Mouse (Mus musculus) frontal cortex, adult (tissue): ENCODE data around the gene Krtap16-1.

Source experiments
- ATAC-seq: cut with Nextera tagmentation; 2 replicates; pipeline ENCODE4 v1.9.2; 2017; ENCODE audit warnings: mild to moderate bottlenecking, moderate library complexity, mixed read lengths; ENCODE audit not compliant: low TSS enrichment

Krtap16-1 gene

DNA sequence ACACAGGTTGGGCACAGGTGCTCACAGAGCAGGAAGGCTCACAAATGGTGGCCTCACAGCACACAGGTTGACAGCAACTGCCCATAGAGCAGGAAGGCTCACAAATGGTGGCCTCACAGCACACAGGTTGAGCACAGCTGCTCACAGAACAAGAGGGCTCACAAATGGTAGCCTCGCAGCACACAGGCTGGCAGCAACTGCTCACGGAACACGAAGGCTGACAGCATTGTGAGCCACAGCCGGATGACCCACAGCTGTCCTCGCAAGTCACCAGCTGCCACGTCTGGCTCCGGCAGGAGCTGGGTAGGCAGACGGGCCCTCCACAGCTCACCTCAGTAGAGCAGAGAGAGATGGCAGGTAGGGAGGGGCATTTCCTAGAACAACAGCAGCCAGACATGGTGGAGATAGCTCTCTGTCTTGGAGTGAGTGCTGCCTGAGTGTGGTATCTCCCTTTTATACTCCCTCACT is at the start of gene Krtap16-1:
Gene Krtap16-1, minus strand, starts transcription at position 418 of the 468 bp plus-strand sequence.
- ATAC-seq, result no peak

DNA sequence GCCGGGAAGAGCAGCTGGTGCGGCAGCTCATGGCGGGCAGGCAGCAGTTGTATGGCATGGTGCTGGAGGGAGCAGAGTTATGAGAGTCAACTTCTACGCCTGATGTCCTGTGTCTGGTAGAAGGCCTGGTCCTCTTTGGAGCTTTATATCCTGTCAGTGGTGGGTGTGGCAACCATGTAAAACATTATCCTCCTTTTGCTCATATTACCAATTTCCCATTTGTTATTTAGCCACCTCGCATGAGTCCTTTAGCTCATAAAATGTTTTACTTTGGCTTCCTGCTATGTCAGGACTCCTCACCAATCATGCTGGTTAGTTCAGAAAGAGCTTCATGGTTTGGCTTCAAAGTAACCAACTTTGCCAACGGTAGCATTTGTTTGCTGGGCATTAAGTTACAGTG is 43.4 kb upstream of the Krtap16-1 start, which contains the start of gene Krt33b:
Gene Krt33b, minus strand, starts transcription at position 101 of the 400 bp plus-strand sequence.
- ATAC-seq, result no peak

- ATAC-seq, result peak; percentile 67; the same call in 1 of the 2 replicates
These were observed 35.0 kb upstream of the Krtap16-1 start for GRCm38 (mm10) chr11:100021438-100021837.

DNA sequence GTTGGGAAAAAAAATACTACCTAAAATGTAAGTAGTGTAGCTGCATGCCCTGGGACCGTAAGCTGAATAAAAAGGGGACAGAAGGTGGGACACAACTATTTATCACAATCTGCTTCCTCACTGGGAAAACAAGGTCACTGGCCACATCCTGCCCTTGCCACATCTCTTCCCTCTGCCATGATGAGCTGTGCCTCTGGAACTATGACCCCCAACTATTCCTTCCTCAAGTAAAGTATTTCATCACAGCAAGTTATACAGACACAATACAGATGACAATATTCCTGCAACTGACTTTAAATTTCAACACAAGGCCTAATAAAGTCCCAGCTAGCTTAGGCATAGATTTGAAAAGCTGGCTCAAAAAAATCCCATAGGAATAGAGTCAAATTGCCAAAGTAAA is 33.1 kb upstream of the Krtap16-1 start:
- no peak for ATAC-seq

DNA sequence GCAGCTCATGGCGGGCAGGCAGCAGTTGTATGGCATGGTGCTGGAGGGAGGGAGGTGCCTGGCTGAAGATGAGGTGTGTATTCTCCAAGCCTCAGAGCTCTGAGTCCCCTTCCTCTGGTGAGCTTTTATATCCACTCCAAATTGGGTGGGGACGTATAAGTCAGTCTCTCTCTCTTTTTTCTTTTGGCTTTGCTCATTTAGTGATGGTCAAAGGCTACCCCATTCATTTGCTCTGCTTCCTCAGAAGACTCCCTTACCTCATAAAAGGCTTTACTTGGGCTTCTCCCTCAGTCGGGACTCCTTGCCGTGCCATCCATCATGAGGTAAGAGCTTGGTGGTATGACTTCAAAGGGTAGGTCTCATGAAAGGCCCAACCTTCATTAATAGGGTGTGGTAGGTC is 29.7 kb upstream of the Krtap16-1 start, which contains the start of gene Krt33a:
Gene Krt33a, minus strand, starts transcription at position 101 of the 400 bp plus-strand sequence.
- ATAC-seq, result no peak

GRCm38 (mm10) chr11:100013691-100014171 is 27.3 kb upstream of the Krtap16-1 start:
- ATAC-seq, result no peak

- ATAC-seq, result no peak
These were observed 24.3 kb upstream of the Krtap16-1 start for GRCm38 (mm10) chr11:100010682-100011081.

DNA sequence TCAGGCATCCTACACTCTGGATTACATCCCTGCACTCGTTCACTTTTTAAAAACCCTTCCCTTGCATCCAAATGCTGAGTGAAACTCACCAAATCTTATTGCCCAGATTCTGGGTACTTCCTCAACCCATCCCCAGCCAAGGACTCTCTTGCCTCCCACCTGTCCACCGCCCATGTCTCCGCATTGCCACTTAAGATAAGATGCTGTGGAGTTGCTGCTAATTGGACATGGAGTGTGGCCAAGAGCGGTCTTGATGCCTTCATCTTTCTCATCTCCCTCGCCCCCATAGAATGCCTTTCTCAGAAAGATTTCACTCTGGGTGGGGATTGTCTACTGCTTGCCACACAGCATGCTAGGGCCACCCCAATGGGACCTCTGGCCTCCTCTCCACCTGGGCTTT is 21.9 kb upstream of the Krtap16-1 start:
- peak; percentile 13; the same call in 1 of the 2 replicates for ATAC-seq

DNA sequence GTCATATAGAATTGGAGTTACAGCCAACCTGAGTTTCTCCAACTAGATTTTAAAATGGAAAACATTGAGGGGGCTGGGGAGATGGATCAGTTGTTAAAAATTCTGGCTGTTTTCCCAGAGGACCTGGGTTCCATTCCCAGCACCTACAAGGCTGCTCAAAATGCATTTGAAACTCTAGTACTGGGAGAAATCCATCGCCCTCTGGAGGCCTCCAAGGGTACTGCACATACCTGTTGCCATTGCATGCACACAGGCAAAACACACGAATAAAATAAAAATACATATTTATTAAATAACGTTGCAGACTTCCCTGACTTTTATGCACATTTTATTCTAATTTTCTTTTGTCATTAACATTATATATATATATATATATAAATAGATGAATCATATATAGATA is 20.2 kb upstream of the Krtap16-1 start:
- ATAC-seq, result no peak

GRCm38 (mm10) chr11:100005905-100006304 is 19.5 kb upstream of the Krtap16-1 start:
- ATAC-seq, result no peak

DNA sequence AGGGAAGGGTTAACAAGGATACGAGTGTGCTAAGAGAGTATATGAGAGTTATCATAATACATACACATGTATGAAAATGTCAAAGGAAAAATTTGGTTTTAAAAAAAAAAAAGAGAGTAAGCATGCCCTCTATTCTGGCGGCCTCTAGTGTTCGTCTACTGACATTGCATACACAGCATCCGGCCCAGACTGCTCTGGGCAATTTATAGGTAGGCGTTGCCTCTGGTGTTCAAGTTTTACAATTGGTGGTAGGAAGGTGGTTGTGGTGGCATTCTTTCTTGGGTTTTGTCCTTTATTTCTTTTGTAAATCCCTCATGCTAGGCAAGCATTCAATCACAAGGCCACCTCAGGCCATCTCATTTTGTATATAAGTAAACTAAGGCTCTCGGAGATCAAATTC is 18.4 kb upstream of the Krtap16-1 start:
- ATAC-seq, result peak; percentile 57; the same call in 1 of the 2 replicates

DNA sequence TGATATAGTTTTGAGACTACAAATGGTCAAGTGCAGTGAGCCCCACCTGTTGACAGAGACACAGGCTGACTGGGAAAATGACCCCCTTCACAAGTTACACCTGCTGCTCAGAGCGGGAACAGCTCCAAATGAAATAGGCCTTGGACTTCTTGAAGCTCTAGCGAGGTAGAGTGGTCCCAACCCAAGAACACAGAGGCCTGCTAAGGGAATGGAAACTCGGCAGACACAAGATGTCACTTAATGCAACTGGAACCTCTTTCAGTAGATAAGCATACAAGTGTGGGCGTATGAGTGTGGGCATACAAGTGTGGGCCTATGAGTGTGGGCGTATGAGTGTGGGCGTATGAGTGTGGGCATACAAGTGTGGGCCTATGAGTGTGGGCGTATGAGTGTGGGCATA is 12.7 kb upstream of the Krtap16-1 start:
- ATAC-seq, result no peak

- no peak for ATAC-seq
These were observed 7.9 kb upstream of the Krtap16-1 start for GRCm38 (mm10) chr11:99994384-99994661.

DNA sequence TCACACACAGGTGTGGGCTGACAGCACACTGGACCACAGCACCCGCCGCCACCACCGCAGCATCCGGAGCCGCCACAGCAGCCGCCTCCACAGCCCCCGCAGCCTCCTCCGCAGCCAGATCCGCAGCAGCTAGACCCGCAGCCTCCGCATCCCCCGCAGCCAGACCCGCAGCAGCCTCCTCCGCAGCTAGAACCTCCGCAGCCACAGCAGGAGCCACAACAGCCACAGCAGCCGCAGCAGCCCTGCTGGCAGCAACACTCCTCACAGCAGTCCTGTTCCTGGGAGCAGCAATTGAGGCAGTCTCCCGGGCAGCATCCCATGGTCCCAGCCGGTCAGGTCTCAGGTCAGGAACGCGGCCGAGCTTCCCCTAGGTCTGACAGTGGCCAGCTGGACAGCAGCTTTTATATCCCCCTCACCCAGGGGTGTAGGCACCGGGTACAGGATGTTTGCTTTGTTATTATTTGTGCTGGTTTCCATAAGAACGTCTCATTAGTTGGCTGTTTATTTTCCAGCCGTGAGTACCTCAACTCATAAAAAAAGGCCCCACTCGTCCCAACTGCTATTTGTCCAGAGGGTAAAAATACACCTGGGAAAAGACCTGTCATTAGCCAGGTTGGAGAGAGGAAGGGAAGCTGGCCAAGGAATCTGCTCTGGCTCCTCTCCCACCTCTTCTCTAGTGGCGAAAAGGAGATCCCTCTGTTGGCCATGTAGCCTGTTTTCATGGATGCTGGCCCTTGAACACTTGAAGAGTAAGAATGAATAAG is 7.4 kb upstream of the Krtap16-1 start, which contains the start of gene Krtap17-1:
Gene Krtap17-1, minus strand, starts transcription at position 375 of the 764 bp plus-strand sequence.
- ATAC-seq, result no peak

- ATAC-seq, result no peak
These were observed 4.2 kb upstream of the Krtap16-1 start for GRCm38 (mm10) chr11:99990571-99990970.

GRCm38 (mm10) chr11:99989881-99990405 is 3.5 kb upstream of the Krtap16-1 start:
- ATAC-seq, result no peak

DNA sequence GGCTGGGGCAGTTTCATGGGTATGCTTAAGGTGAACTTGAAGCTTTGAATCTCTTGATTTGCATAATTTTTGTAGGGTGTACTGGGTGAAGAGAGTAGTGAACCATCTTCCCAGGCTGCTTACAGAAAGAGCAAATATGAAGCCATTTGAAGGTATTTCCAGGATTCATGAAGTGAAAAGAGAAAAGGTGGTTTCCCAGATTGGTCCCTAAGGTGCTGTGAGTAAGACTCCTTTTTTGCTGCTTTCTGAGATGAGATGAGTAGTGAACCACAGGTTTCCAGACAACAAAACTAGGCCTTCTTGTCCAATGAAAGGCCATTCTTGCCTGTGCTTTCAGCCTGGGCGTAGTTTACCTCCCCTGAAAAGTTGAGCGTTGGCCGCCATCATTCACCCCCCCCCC is 2.1 kb upstream of the Krtap16-1 start:
- ATAC-seq, result no peak

DNA sequence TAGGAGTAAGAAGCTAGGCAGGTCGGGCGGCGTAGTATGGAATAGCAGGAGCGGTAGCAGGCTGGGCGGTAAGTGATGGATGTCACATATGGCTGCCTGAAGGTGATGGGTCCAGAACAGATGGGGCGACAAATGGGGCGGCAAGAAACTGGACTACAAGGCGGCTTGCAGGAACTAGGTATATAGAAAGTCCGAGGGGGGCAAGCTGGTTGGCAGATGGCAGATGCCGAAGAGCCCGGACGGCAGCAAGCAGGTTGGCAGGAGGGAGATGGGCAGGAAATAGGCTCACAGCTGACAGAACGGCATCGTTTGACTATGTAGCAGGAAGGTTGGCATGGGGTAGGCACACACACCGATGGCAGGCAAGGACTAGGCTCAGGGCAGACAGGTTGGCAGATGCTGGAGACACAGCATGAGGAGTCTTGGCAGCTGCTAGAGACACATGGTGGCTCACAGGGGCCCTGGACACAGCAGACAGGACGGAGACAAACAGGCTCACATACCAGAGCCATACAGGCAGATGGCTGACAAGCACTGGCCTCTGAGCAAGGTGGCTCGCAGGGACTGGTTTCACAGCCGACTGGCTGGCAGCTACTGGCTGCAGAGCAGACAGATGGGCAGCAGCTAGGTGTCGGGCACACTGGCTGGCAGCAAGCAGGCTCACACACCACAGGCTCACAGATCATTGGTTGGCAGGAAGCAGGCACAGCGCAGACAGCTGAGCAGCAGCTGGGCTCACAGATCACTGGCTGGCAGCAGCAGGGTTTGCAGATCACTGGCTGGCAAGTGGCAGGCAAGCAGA is 905 bp downstream of the Krtap16-1 start:
- peak; percentile 88 for ATAC-seq

DNA sequence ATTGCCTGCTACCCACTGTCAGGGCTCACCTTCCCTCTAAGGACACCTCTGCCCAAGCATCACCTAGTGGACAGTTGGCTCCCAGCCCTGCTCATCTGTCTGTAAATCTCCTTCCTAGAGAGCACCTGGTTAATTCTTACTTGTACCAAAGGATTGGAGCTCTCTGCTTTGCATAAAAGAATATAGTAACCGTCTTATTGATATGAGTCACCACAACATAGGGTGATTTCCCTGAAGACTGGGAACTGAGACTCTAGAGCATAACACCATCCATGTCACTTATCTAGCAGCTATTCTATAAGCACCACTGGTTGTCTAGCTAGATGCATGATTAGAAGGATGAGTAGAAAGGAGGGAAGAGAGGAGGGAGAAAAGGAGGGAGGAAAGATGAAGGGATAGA is 3.0 kb downstream of the Krtap16-1 start:
- ATAC-seq, result no peak

DNA sequence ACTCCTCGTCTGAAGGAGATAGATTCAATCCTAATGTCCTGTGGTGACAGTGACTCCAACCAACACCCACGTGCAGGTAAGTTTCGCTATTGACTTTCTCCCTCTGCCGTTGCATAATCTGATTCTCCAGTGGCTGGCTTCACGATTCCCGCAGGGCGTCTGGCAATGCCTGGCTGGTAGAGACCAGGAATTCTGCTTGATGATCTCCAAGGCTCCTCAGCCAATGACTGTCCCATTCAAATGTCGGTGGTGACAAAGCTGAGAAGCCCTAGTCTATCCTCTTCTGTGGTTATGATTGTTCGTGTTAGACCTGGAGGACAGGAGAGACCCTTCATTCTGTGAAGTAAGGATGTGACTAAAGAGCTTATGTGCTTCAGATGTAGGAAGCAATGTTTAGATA is 3.7 kb downstream of the Krtap16-1 start:
- no peak for ATAC-seq

GRCm38 (mm10) chr11:99978953-99979352 is 7.4 kb downstream of the Krtap16-1 start, which contains the start of gene Krtap29-1:
Gene Krtap29-1 (minus strand): TSS chr11:99979053.
- no peak for ATAC-seq

DNA sequence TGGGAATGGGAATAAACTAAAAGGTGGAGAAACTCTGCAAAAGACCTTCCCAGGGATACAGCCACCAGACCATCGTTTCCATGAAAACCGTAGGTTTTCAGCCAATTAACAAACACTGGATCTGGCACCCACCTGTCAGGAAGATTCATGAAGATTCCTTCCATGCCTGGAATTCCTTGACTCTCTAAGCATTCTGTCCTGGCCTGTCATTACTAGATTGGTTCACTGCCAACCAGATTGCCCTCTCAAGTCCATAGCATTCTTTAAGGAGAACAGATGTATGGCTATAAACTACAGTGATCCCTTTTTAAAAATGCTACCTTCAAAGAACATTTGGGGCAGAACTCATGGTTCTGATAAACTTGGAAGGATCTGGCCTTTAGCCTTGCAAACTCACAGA is 20.4 kb downstream of the Krtap16-1 start:
- no peak for ATAC-seq
